Mouse (Mus musculus) CD4-positive, CD25-positive, alpha-beta regulatory T cell, adult 2 months (primary cell): ENCODE data around the gene Sh3pxd2a.
A peak's percentile ranks its signal among the peaks of the same experiment; 100 is the strongest.

Experiments
- DNase-seq: peaks from one replicate; pipeline ENCODE4 v3.0.0-alpha.2; 2012; ENCODE audit warnings: low read depth, low spot score

Gene Sh3pxd2a

GRCm38 (mm10) chr19:47457711-47458503 lies 6.3 kb downstream of the Sh3pxd2a start:
- no peak for DNase-seq

- DNase-seq, result no peak
These were observed 8.2 kb downstream of the Sh3pxd2a start for GRCm38 (mm10) chr19:47456021-47456420.

- no peak for DNase-seq
These were observed 9.0 kb downstream of the Sh3pxd2a start for GRCm38 (mm10) chr19:47455001-47455755.

- no peak for DNase-seq
These were observed 9.8 kb downstream of the Sh3pxd2a start for GRCm38 (mm10) chr19:47454167-47455000.

- no peak for DNase-seq
These were observed 10.8 kb downstream of the Sh3pxd2a start for GRCm38 (mm10) chr19:47453352-47453751.

GRCm38 (mm10) chr19:47452682-47453081 lies 11.5 kb downstream of the Sh3pxd2a start:
- DNase-seq, result no peak

- no peak for DNase-seq
These were observed 12.0 kb downstream of the Sh3pxd2a start for GRCm38 (mm10) chr19:47452211-47452610.

GRCm38 (mm10) chr19:47451476-47452113 lies 12.6 kb downstream of the Sh3pxd2a start:
- peak; percentile 59 for DNase-seq

- DNase-seq, result peak; percentile 57
These were observed 13.7 kb downstream of the Sh3pxd2a start for GRCm38 (mm10) chr19:47450261-47451137.

- peak; percentile 44 for DNase-seq
These were observed 14.5 kb downstream of the Sh3pxd2a start for GRCm38 (mm10) chr19:47449513-47450227.

GRCm38 (mm10) chr19:47448618-47449151 lies 15.5 kb downstream of the Sh3pxd2a start:
- peak; percentile 72 for DNase-seq

GRCm38 (mm10) chr19:47446841-47447365 lies 17.3 kb downstream of the Sh3pxd2a start:
- DNase-seq, result peak; percentile 87

- DNase-seq, result peak; percentile 30
These were observed 18.1 kb downstream of the Sh3pxd2a start for GRCm38 (mm10) chr19:47446130-47446529.

- DNase-seq, result no peak
These were observed 18.5 kb downstream of the Sh3pxd2a start for GRCm38 (mm10) chr19:47445726-47446125.

- DNase-seq, result no peak
These were observed 19.7 kb downstream of the Sh3pxd2a start for GRCm38 (mm10) chr19:47444488-47444887.

- DNase-seq, result no peak
These were observed 21.9 kb downstream of the Sh3pxd2a start for GRCm38 (mm10) chr19:47442294-47442627.

- peak; percentile 69 for DNase-seq
These were observed 22.5 kb downstream of the Sh3pxd2a start for GRCm38 (mm10) chr19:47441541-47442293.

GRCm38 (mm10) chr19:47440967-47441366 lies 23.2 kb downstream of the Sh3pxd2a start:
- no peak for DNase-seq

- no peak for DNase-seq
These were observed 23.8 kb downstream of the Sh3pxd2a start for GRCm38 (mm10) chr19:47440435-47440803.
